Mouse (Mus musculus): Measurements from ENCODE around the gene Asb15. TPM values are rescaled to one million over a fixed set of nuclear protein-coding genes. Genes with fewer than 3 reads are reported as not detected.

The Asb15 gene
- polyA plus RNA-seq, 1 experiment from 2014 or later = not detected

- H3K9ac ChIP-seq (replicated peaks; ENCODE audit: low read length) = no peak overlapping the region
- H3K36me3 ChIP-seq (ENCODE audit: control insufficient read depth, insufficient read depth, low read length) = peaks cover 2% of the 10 kb centered on the region; the same call in 1 of the 2 replicates
- DNase-seq (no peak), ATAC-seq (ENCODE audit: low FRiP score, low TSS enrichment) (no peak)
- H3K4me1 ChIP-seq (ENCODE audit: control insufficient read depth, insufficient read depth, low read length) = no peaks in the 10 kb centered on the region
- H3K4me3 ChIP-seq (replicated peaks; ENCODE audit: low read depth, low read length) = no peak overlapping the region
- no peak overlapping the region for H3K4me2 ChIP-seq (ENCODE audit: low read length)
- whole genome bisulfite sequencing = 95% methylated on average over 15 of the region's 15 CpGs
- no peaks in the 10 kb centered on the region for H3K9me3 ChIP-seq (ENCODE audit: control insufficient read depth, low read length)
- no peak overlapping the region for H3K27ac ChIP-seq (replicated peaks; ENCODE audit: low read depth, low read length)
- no peaks in the 10 kb centered on the region for H3K27me3 ChIP-seq (ENCODE audit: control insufficient read depth, insufficient read depth, low read length)
Measured at GRCm38 (mm10) chr6:24607531-24607930, 79.6 kb downstream of the Asb15 start.

GRCm38 (mm10) chr6:24608129-24608528, 80.2 kb downstream of the Asb15 start:
- DNase-seq (no peak), ATAC-seq (ENCODE audit: low FRiP score, low TSS enrichment) (no peak)
- Histone ChIP-seq H3K4me3 (replicated peaks; ENCODE audit: low read depth, low read length) (no peak overlapping the region), H3K27me3 (ENCODE audit: control insufficient read depth, insufficient read depth, low read length) (no peaks in the 10 kb centered on the region), H3K9me3 (ENCODE audit: control insufficient read depth, low read length) (no peaks in the 10 kb centered on the region), H3K4me2 (ENCODE audit: low read length) (no peak overlapping the region), H3K27ac (replicated peaks; ENCODE audit: low read depth, low read length) (no peak overlapping the region), H3K36me3 (ENCODE audit: control insufficient read depth, insufficient read depth, low read length) (peaks cover 5% of the 10 kb centered on the region; the same call in 1 of the 2 replicates), H3K4me1 (ENCODE audit: control insufficient read depth, insufficient read depth, low read length) (no peaks in the 10 kb centered on the region), H3K9ac (replicated peaks; ENCODE audit: low read length) (no peak overlapping the region)
- 77% methylated on average over 4 of the region's 4 CpGs for WGBS

GRCm38 (mm10) chr6:24608682-24609081, 80.7 kb downstream of the Asb15 start:
- Histone ChIP-seq H3K27ac (replicated peaks; ENCODE audit: low read depth, low read length) (no peak overlapping the region), H3K9ac (replicated peaks; ENCODE audit: low read length) (no peak overlapping the region), H3K27me3 (ENCODE audit: control insufficient read depth, insufficient read depth, low read length) (no peaks in the 10 kb centered on the region), H3K4me1 (ENCODE audit: control insufficient read depth, insufficient read depth, low read length) (no peaks in the 10 kb centered on the region), H3K9me3 (ENCODE audit: control insufficient read depth, low read length) (no peaks in the 10 kb centered on the region), H3K36me3 (ENCODE audit: control insufficient read depth, insufficient read depth, low read length) (peaks cover 5% of the 10 kb centered on the region; the same call in 1 of the 2 replicates), H3K4me3 (replicated peaks; ENCODE audit: low read depth, low read length) (no peak overlapping the region), H3K4me2 (ENCODE audit: low read length) (no peak overlapping the region)
- ATAC-seq (ENCODE audit: low FRiP score, low TSS enrichment) (no peak), DNase-seq (no peak)
- 95% methylated on average over 3 of the region's 3 CpGs for WGBS

- no peak overlapping the region for H3K4me3 ChIP-seq (replicated peaks; ENCODE audit: low read depth, low read length)
- H3K4me2 ChIP-seq (ENCODE audit: low read length) = no peak overlapping the region
- peaks cover 13% of the 10 kb centered on the region; the same call in 1 of the 2 replicates for H3K36me3 ChIP-seq (ENCODE audit: control insufficient read depth, insufficient read depth, low read length)
- H3K9me3 ChIP-seq (ENCODE audit: control insufficient read depth, low read length) = no peaks in the 10 kb centered on the region
- H3K27me3 ChIP-seq (ENCODE audit: control insufficient read depth, insufficient read depth, low read length) = no peaks in the 10 kb centered on the region
- DNase-seq (no peak), ATAC-seq (ENCODE audit: low FRiP score, low TSS enrichment) (no peak)
- H3K9ac ChIP-seq (replicated peaks; ENCODE audit: low read length) = no peak overlapping the region
- WGBS = 88% methylated on average over 4 of the region's 4 CpGs
- no peaks in the 10 kb centered on the region for H3K4me1 ChIP-seq (ENCODE audit: control insufficient read depth, insufficient read depth, low read length)
- H3K27ac ChIP-seq (replicated peaks; ENCODE audit: low read depth, low read length) = no peak overlapping the region
Measured at GRCm38 (mm10) chr6:24609531-24609930, 81.6 kb downstream of the Asb15 start.

- DNase-seq (no peak), ATAC-seq (ENCODE audit: low FRiP score, low TSS enrichment) (no peak)
- H3K4me3 ChIP-seq (replicated peaks; ENCODE audit: low read depth, low read length) = no peak overlapping the region
- no peak overlapping the region for H3K9ac ChIP-seq (replicated peaks; ENCODE audit: low read length)
- H3K9me3 ChIP-seq (ENCODE audit: control insufficient read depth, low read length) = no peaks in the 10 kb centered on the region
- no peak overlapping the region for H3K4me2 ChIP-seq (ENCODE audit: low read length)
- H3K27me3 ChIP-seq (ENCODE audit: control insufficient read depth, insufficient read depth, low read length) = no peaks in the 10 kb centered on the region
- WGBS = 99% methylated on average over 4 of the region's 4 CpGs
- H3K27ac ChIP-seq (replicated peaks; ENCODE audit: low read depth, low read length) = no peak overlapping the region
- no peaks in the 10 kb centered on the region for H3K4me1 ChIP-seq (ENCODE audit: control insufficient read depth, insufficient read depth, low read length)
- peaks cover 18% of the 10 kb centered on the region for H3K36me3 ChIP-seq (ENCODE audit: control insufficient read depth, insufficient read depth, low read length)
Measured at GRCm38 (mm10) chr6:24610358-24610757, 82.4 kb downstream of the Asb15 start.

- H3K9me3 ChIP-seq (ENCODE audit: control insufficient read depth, low read length) = no peaks in the 10 kb centered on the region
- peaks cover 26% of the 10 kb centered on the region for H3K36me3 ChIP-seq (ENCODE audit: control insufficient read depth, insufficient read depth, low read length)
- no peak overlapping the region for H3K9ac ChIP-seq (replicated peaks; ENCODE audit: low read length)
- H3K4me1 ChIP-seq (ENCODE audit: control insufficient read depth, insufficient read depth, low read length) = no peaks in the 10 kb centered on the region
- H3K27me3 ChIP-seq (ENCODE audit: control insufficient read depth, insufficient read depth, low read length) = no peaks in the 10 kb centered on the region
- H3K4me2 ChIP-seq (ENCODE audit: low read length) = no peak overlapping the region
- DNase-seq = no peak
- 94% methylated on average over 7 of the region's 7 CpGs for WGBS
- ATAC-seq (ENCODE audit: low FRiP score, low TSS enrichment) = no peak
- H3K27ac ChIP-seq (replicated peaks; ENCODE audit: low read depth, low read length) = no peak overlapping the region
- no peak overlapping the region for H3K4me3 ChIP-seq (replicated peaks; ENCODE audit: low read depth, low read length)
Measured at GRCm38 (mm10) chr6:24612074-24612755, 84.3 kb downstream of the Asb15 start.

- Histone ChIP-seq H3K9ac (replicated peaks; ENCODE audit: low read length) (no peak overlapping the region), H3K4me2 (ENCODE audit: low read length) (no peak overlapping the region), H3K4me3 (replicated peaks; ENCODE audit: low read depth, low read length) (no peak overlapping the region), H3K4me1 (ENCODE audit: control insufficient read depth, insufficient read depth, low read length) (no peaks in the 10 kb centered on the region), H3K9me3 (ENCODE audit: control insufficient read depth, low read length) (no peaks in the 10 kb centered on the region), H3K27ac (replicated peaks; ENCODE audit: low read depth, low read length) (no peak overlapping the region), H3K27me3 (ENCODE audit: control insufficient read depth, insufficient read depth, low read length) (no peaks in the 10 kb centered on the region), H3K36me3 (ENCODE audit: control insufficient read depth, insufficient read depth, low read length) (peaks cover 37% of the 10 kb centered on the region)
- DNase-seq = no peak
- no peak for ATAC-seq (ENCODE audit: low FRiP score, low TSS enrichment)
- 98% methylated on average over 6 of the region's 6 CpGs for WGBS
Measured at GRCm38 (mm10) chr6:24613346-24613745, 85.4 kb downstream of the Asb15 start.

- Histone ChIP-seq H3K4me3 (replicated peaks; ENCODE audit: low read depth, low read length) (no peak overlapping the region), H3K9ac (replicated peaks; ENCODE audit: low read length) (no peak overlapping the region), H3K4me2 (ENCODE audit: low read length) (no peak overlapping the region), H3K36me3 (ENCODE audit: control insufficient read depth, insufficient read depth, low read length) (peaks cover 38% of the 10 kb centered on the region), H3K27me3 (ENCODE audit: control insufficient read depth, insufficient read depth, low read length) (no peaks in the 10 kb centered on the region), H3K27ac (replicated peaks; ENCODE audit: low read depth, low read length) (no peak overlapping the region), H3K9me3 (ENCODE audit: control insufficient read depth, low read length) (no peaks in the 10 kb centered on the region), H3K4me1 (ENCODE audit: control insufficient read depth, insufficient read depth, low read length) (no peaks in the 10 kb centered on the region)
- no peak for DNase-seq
- WGBS = 30% methylated on average over 4 of the region's 4 CpGs
- no peak for ATAC-seq (ENCODE audit: low FRiP score, low TSS enrichment)
Measured at GRCm38 (mm10) chr6:24613918-24614317, 86.0 kb downstream of the Asb15 start.

- 65% methylated on average over 4 of the region's 4 CpGs for WGBS
Measured at GRCm38 (mm10) chr6:24616746-24617145, 88.8 kb downstream of the Asb15 start.

More at GRCm38 (mm10) chr6:24616746-24617145, 88.8 kb downstream of the Asb15 start:
- Histone ChIP-seq H3K9me3 (ENCODE audit: control insufficient read depth, low read length) (no peaks in the 10 kb centered on the region), H3K36me3 (ENCODE audit: control insufficient read depth, insufficient read depth, low read length) (peaks cover 47% of the 10 kb centered on the region), H3K4me1 (ENCODE audit: control insufficient read depth, insufficient read depth, low read length) (no peaks in the 10 kb centered on the region), H3K4me3 (replicated peaks; ENCODE audit: low read depth, low read length) (no peak overlapping the region), H3K9ac (replicated peaks; ENCODE audit: low read length) (no peak overlapping the region), H3K27me3 (ENCODE audit: control insufficient read depth, insufficient read depth, low read length) (no peaks in the 10 kb centered on the region), H3K27ac (replicated peaks; ENCODE audit: low read depth, low read length) (no peak overlapping the region), H3K4me2 (ENCODE audit: low read length) (no peak overlapping the region)
- no peak for DNase-seq
- no peak for ATAC-seq (ENCODE audit: low FRiP score, low TSS enrichment)

Measured in midbrain, embryonic 14.5 days (tissue).